Mouse (Mus musculus): ENCODE data around the gene Cntn6.

- TF ChIP-seq GATA1 (IDR thresholded peaks at IDR 0.05; ENCODE audit: borderline replicate concordance, low read length) (no peak), FLI1 (IDR thresholded peaks at IDR 0.05; ENCODE audit: low read length) (no peak)
Measured at GRCm38 (mm10) chr6:104891071-104891470, 398.5 kb downstream of the Cntn6 start.

Measured in megakaryocyte, embryonic 14.5 days (primary cell).